Mouse (Mus musculus): ENCODE measurements around the gene Jtb. TPM values are rescaled to one million over a fixed set of nuclear protein-coding genes. Genes with fewer than 3 reads are reported as not detected.
A peak's percentile ranks its signal among the peaks of the same experiment; 100 is the strongest.

Gene Jtb
- polyA plus RNA-seq, 1 experiment: 84.2 TPM

DNA sequence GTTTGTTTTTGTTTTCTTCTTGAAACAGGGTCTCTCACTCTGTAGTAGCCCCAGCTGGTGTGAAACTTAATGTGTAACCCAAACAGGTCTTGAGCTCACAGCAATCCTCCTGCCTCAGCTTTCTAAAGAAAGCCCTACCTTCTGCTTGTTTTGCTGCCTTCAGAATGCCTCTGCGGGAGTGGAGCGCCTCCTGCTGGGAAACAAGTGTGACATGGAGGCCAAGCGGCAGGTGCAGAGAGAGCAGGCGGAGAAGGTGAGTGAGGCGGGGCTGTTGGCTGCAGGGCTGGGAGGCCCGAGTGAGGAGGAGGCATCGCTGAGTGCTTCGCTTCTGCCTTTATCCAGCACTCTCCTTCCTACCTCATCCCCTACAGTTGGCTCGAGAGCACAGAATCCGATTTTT is 7.1 kb upstream of the Jtb start:
- 80% methylated on average over 10 of the region's 10 CpGs for WGBS
- no peaks in the 10 kb centered on the region for H3K27me3 ChIP-seq (ENCODE audit: control insufficient read depth, insufficient read depth, low read length)
- H3K36me3 ChIP-seq (ENCODE audit: control insufficient read depth, insufficient read depth, low read length): 0 out of 2 replicates have a peak, but pooled peaks cover 1% of the 10 kb centered on the region
- TF ChIP-seq CTCF (IDR thresholded peaks at IDR 0.05; ENCODE audit: extremely low read depth, insufficient read length, insufficient replicate concordance, low read depth, low read length) (no peak), POLR2A (IDR thresholded peaks at IDR 0.05; ENCODE audit: low read depth, low read length) (no peak)
- no peak overlapping the region for H3K27ac ChIP-seq (ENCODE audit: insufficient read depth, low read depth, low read length)
- H3K4me1 ChIP-seq (ENCODE audit: control insufficient read depth, insufficient read depth, insufficient read length, low read length): peaks cover 2% of the 10 kb centered on the region; the same call in 1 of the 2 replicates
- H3K4me3 ChIP-seq (ENCODE audit: low read depth, low read length): no peak overlapping the region

DNA sequence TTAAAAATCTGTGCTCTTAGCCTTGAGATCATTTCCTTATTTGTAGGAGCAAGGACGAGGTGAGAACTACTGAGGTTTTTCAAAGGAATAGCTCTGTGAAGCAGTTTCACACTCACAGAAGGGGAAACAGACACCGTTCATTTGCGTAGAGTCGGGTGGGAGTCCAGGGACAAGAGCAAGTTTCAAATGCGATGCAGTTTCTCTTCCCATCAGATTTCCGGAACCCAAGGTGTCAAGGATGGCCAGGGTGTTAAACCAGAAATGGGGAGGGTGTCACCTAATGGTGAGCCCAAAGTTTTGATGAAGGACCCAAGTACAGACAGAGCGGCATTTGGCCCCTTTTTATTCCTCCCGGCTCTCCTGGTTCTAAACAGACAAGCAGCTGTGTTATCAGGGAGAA is 322 bp upstream of the Jtb start:
- TF ChIP-seq CTCF (IDR thresholded peaks at IDR 0.05; ENCODE audit: extremely low read depth, insufficient read length, insufficient replicate concordance, low read depth, low read length) (no peak), POLR2A (IDR thresholded peaks at IDR 0.05; ENCODE audit: low read depth, low read length) (no peak)
- WGBS: 11% methylated on average over 8 of the region's 8 CpGs
- peak overlapping the region; percentile 82 for H3K4me3 ChIP-seq (ENCODE audit: low read depth, low read length)

DNA sequence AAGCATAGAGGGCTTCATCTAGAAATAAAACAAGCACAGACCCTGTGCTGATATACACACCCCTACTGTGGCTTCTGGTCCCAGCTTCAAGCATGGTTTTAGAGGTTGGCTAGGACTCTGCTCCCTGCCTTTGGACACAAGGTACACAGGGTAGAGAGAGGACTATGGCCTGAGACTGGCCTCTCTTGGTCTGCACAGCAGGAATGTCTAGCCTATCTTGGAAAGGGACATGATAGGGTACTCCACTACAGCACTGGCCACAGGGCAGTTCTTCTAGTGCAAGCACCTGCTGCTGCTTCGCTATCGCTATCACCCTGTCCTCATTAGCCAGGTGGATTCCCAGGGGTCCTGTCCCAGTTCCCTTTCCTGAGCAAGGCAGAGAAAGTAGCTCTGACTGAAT is 9.9 kb downstream of the Jtb start:
- WGBS: 52% methylated on average over 2 of the region's 2 CpGs
- H3K36me3 ChIP-seq (ENCODE audit: control insufficient read depth, insufficient read depth, low read length): peaks cover 2% of the 10 kb centered on the region
- H3K4me1 ChIP-seq (ENCODE audit: control insufficient read depth, insufficient read depth, insufficient read length, low read length): peaks cover 16% of the 10 kb centered on the region; the same call in 1 of the 2 replicates
- no peak overlapping the region for H3K4me3 ChIP-seq (ENCODE audit: low read depth, low read length)
- TF ChIP-seq POLR2A (IDR thresholded peaks at IDR 0.05; ENCODE audit: low read depth, low read length): no peak
- no peak overlapping the region for H3K27ac ChIP-seq (ENCODE audit: insufficient read depth, low read depth, low read length)
- H3K27me3 ChIP-seq (ENCODE audit: control insufficient read depth, insufficient read depth, low read length): no peaks in the 10 kb centered on the region

More for the DNA sequence above, 322 bp upstream of the Jtb start:
- Histone ChIP-seq H3K27ac (ENCODE audit: insufficient read depth, low read depth, low read length) (peak overlapping the region; percentile 23; the same call in 1 of the 2 replicates), H3K4me1 (ENCODE audit: control insufficient read depth, insufficient read depth, insufficient read length, low read length) (no peaks in the 10 kb centered on the region), H3K27me3 (ENCODE audit: control insufficient read depth, insufficient read depth, low read length) (no peaks in the 10 kb centered on the region), H3K36me3 (ENCODE audit: control insufficient read depth, insufficient read depth, low read length) (peaks cover 19% of the 10 kb centered on the region)

DNA sequence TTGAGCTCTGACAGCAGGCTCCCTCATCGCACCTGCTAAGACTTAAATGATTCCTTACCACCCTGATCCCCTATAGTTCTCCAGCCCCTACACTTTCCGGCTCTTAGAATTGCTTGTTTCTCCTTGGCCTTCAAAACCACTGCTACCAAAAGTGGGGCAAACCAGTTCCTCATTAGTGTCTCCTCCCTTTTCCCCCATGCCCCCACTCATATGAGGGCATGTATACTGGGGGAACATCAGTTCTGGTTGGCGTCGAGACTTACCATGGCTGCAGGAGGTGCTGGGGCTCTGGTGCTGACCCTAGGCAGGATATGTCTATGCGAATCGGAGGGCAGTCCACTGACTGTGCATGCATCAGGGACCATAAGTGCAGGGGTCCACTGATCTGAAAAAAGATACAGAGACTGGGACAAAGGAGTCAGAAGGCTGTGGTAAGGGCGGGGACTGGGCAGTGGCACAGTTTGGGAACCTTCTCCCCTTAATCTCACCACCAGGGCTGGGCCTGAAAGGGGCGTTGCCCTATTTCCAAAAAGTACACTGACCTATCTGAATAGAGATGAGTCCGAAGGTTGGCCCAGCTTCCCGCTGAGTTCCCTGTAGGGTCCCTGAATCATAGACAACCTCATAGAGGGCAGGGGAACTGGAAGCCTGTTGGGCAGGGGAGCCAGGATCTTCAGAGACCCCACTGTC is 10.4 kb downstream of the Jtb start:
- peaks cover 18% of the 10 kb centered on the region; the same call in 1 of the 2 replicates for H3K4me1 ChIP-seq (ENCODE audit: control insufficient read depth, insufficient read depth, insufficient read length, low read length)
- H3K4me3 ChIP-seq (ENCODE audit: low read depth, low read length): no peak overlapping the region
- H3K36me3 ChIP-seq (ENCODE audit: control insufficient read depth, insufficient read depth, low read length): no peaks in the 10 kb centered on the region
- H3K27ac ChIP-seq (ENCODE audit: insufficient read depth, low read depth, low read length): no peak overlapping the region
- no peaks in the 10 kb centered on the region for H3K27me3 ChIP-seq (ENCODE audit: control insufficient read depth, insufficient read depth, low read length)
- TF ChIP-seq POLR2A (IDR thresholded peaks at IDR 0.05; ENCODE audit: low read depth, low read length) (no peak), CTCF (IDR thresholded peaks at IDR 0.05; ENCODE audit: extremely low read depth, insufficient read length, insufficient replicate concordance, low read depth, low read length) (no peak)
- WGBS: 79% methylated on average over 10 of the region's 10 CpGs

DNA sequence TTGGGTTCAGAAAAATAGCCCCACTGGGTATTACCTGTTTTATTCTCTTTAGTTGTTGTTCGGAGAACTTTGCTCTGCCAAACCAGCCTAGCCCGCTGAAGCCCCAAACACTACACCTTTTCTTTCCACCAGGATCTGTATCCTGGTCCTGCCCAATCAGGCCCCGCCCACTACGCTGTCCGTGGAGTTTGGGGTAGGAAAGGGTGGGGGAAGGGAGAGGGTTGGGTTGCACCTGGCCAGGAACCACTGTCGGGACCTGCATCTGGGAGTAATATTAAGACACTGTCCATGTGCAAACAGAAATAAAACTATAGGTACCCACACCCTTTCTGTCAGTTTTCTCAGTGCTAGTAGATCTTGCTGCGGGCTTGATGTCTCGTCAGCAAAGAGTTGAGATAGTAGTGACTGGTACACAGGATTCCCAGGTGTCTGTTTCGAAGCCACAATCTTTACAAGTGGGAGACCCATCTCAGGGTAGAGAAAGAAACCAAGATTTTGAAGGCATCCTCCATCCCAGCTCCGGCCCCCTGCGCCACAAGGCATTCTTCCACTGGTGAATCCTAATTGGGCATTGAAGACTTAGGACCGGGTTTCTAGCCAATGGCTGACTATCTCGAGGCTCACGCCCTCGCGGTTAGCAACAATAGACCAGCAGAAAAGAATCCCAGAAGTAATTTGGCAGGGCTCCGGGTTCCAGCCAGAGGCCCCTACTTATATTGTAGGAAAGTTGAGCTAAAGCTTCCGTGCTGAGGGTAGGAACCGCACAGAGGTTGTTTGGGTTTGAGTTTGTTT is 11.8 kb downstream of the Jtb start, which contains the start of gene Creb3l4:
Gene Creb3l4 (minus strand): TSS at position 529 of the 792 bp plus-strand sequence.
- 9% methylated on average over 19 of the region's 19 CpGs for WGBS
- peak within 1 kb of the TSS; percentile 53 for H3K4me3 ChIP-seq (ENCODE audit: low read depth, low read length)
- H3K27ac ChIP-seq (ENCODE audit: insufficient read depth, low read depth, low read length): peak within 1 kb of the TSS; percentile 33
- H3K4me1 ChIP-seq (ENCODE audit: control insufficient read depth, insufficient read depth, insufficient read length, low read length): peaks cover 18% of the 10 kb centered on the region; the same call in 1 of the 2 replicates
- no peaks in the 10 kb centered on the region for H3K27me3 ChIP-seq (ENCODE audit: control insufficient read depth, insufficient read depth, low read length)
- H3K36me3 ChIP-seq (ENCODE audit: control insufficient read depth, insufficient read depth, low read length): no peaks in the 10 kb centered on the region
- TF ChIP-seq CTCF (IDR thresholded peaks at IDR 0.05; ENCODE audit: extremely low read depth, insufficient read length, insufficient replicate concordance, low read depth, low read length) (no peak), POLR2A (IDR thresholded peaks at IDR 0.05; ENCODE audit: low read depth, low read length) (no peak)

DNA sequence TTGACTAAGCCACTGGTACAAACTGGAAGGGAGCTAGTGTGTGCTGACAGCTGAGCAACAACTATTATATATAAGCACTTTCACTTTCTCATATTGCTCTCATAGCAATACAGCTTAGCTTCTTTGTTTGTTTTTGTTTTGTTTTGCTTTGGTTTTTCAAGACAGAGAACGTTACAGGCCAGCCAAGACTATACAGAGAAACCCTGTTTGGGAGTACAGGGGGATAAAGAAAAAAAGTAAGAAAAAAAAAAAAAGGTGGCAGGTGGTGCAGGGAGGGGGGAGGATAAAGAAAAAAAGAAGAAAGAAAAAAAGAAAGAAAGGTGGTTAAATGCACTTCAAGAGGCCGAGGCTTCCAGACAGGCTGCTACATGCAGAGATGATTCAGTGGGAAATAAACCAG is 14.0 kb downstream of the Jtb start:
- peaks cover 14% of the 10 kb centered on the region; the same call in 1 of the 2 replicates for H3K4me1 ChIP-seq (ENCODE audit: control insufficient read depth, insufficient read depth, insufficient read length, low read length)
- TF ChIP-seq CTCF (IDR thresholded peaks at IDR 0.05; ENCODE audit: extremely low read depth, insufficient read length, insufficient replicate concordance, low read depth, low read length) (no peak), POLR2A (IDR thresholded peaks at IDR 0.05; ENCODE audit: low read depth, low read length) (no peak)
- no peaks in the 10 kb centered on the region for H3K27me3 ChIP-seq (ENCODE audit: control insufficient read depth, insufficient read depth, low read length)
- 54% methylated on average over 2 of the region's 2 CpGs for WGBS
- H3K4me3 ChIP-seq (ENCODE audit: low read depth, low read length): no peak overlapping the region
- H3K36me3 ChIP-seq (ENCODE audit: control insufficient read depth, insufficient read depth, low read length): peaks cover 5% of the 10 kb centered on the region
- H3K27ac ChIP-seq (ENCODE audit: insufficient read depth, low read depth, low read length): no peak overlapping the region

DNA sequence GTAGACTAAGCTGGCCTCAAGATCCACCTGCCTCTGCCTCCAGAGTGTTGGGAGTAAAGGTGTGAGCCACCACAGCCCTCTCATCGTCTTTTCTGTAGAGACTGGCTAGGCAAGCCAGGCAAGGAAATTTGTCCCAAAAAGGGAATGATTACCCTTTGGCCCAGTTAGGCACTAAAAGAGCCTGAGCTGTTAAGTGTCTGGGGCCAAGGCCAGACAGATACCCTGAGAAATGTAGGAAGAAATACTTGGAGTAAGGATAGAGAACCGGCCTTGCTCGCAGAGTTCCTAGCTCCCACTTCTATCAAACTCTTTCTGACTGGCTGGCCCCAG is 16.2 kb downstream of the Jtb start:
- H3K4me3 ChIP-seq (ENCODE audit: low read depth, low read length): peak overlapping the region; percentile 68
- WGBS: under 1% methylated on average over 3 of the region's 3 CpGs
- H3K27me3 ChIP-seq (ENCODE audit: control insufficient read depth, insufficient read depth, low read length): no peaks in the 10 kb centered on the region
- peak overlapping the region; percentile 89 for H3K27ac ChIP-seq (ENCODE audit: insufficient read depth, low read depth, low read length)
- peaks cover 6% of the 10 kb centered on the region; the same call in 1 of the 2 replicates for H3K4me1 ChIP-seq (ENCODE audit: control insufficient read depth, insufficient read depth, insufficient read length, low read length)
- H3K36me3 ChIP-seq (ENCODE audit: control insufficient read depth, insufficient read depth, low read length): peaks cover 18% of the 10 kb centered on the region
- TF ChIP-seq CTCF (IDR thresholded peaks at IDR 0.05; ENCODE audit: extremely low read depth, insufficient read length, insufficient replicate concordance, low read depth, low read length) (peak; percentile 13; the same call in 1 of the 2 replicates), POLR2A (IDR thresholded peaks at IDR 0.05; ENCODE audit: low read depth, low read length) (no peak)

All from small intestine, adult 2 months (tissue).